Mouse (Mus musculus): Measurements from ENCODE around the gene Slco2a1.

DNA sequence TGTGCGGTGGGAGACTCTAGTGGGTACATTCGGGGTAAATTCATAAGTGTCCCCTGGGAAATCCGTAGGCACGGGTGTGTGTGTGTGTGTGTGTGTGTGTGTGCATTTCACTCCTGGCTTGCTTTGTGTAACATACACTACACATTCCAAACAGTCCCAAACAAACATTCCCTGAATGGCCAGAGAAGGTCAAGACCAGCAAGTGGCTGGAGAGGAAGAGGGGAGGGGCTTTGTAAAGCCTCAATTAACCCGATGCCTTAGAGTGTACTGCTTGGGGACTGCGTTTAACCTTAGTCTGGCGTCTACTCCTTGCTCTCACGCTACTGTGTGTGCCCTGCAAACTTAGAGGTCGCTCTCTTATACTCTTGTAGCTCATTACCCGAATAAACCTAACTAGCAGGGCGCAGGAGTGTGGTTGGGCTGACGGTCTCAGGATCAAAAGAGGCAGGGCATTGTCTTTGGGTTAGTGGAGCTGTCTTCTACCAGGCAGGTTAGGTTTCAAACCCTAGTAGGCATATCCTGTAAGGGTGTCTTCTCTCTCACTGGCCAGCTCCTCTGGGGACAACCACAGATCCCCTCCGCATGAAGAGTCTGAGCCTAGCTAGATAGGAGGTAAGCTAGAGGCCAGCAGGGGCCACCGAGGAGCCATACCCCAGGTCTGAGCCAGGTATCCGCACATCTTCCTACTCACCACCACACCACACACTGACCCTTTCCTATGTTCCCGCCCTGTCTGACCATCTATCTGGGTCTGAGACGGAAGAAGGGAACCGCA lies 122.4 kb downstream of the Slco2a1 start:
- TF ChIP-seq USF1 (IDR thresholded peaks at IDR 0.05; ENCODE audit: low read depth) (no peak), POLR2A (IDR thresholded peaks at IDR 0.05; ENCODE audit: insufficient read length, low read depth) (no peak), MYOG (IDR thresholded peaks at IDR 0.05; ENCODE audit: control insufficient read depth in 1 of 3, insufficient read depth in 1 of 3, insufficient read length in 2 of 3, low read depth in 2 of 3) (no peak), MYOD1 (IDR thresholded peaks at IDR 0.05; ENCODE audit: control insufficient read depth in 1 of 3, insufficient read length in 2 of 3, low read depth in 2 of 3) (no peak), TCF12 (IDR thresholded peaks at IDR 0.05; ENCODE audit: insufficient read depth, poor library complexity, severe bottlenecking) (no peak), CEBPB (IDR thresholded peaks at IDR 0.05; ENCODE audit: insufficient read depth, poor library complexity, severe bottlenecking) (no peak), E2F4 (IDR thresholded peaks at IDR 0.05; ENCODE audit: insufficient read depth) (no peak), POLR2AphosphoS2 (IDR thresholded peaks at IDR 0.05; ENCODE audit: insufficient read length, low read depth) (no peak)
